Mouse (Mus musculus): Measurements from ENCODE around the gene Tex10.

DNA sequence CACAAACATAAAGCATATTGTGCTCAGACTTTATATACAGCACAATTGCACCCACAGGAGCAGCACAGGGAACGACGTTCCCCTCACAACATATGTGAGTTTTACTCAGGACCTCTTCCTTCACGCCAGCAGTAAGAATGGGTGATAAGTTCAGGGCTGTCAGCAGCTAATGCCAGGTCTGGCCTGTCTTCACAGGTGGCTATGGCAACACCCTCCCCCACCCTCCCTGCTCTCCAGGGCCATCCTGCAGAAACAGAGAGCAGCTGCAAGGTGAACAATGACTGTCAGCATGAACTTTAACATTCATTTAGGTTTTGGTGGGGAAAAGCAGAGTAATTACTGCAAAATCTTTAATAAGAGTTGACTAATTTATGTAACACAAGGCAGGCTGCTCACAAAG is 45.8 kb downstream of the Tex10 start:
- TF ChIP-seq POLR2A (IDR thresholded peaks at IDR 0.05; ENCODE audit: low read depth, low read length) = no peak
- TF ChIP-seq CTCF (IDR thresholded peaks at IDR 0.05; ENCODE audit: extremely low read depth, insufficient read length, insufficient replicate concordance, low read depth, low read length) = no peak
